Mouse (Mus musculus) c-Kit-negative CD71-positive TER-119-positive erythroid progenitor cells, embryonic 14.5 days (primary cell): ENCODE results near the gene Dgki.

Source experiments
- DNase-seq: peaks from one replicate; pipeline ENCODE4 v3.0.0-alpha.2; 2013; ENCODE audit warnings: low read depth, low spot score

Gene Dgki

GRCm38 (mm10) chr6:37242100-37242768 is 57.8 kb downstream of the Dgki start:
- no peak for DNase-seq

GRCm38 (mm10) chr6:37241434-37241833 is 58.5 kb downstream of the Dgki start:
- DNase-seq, result no peak

DNA sequence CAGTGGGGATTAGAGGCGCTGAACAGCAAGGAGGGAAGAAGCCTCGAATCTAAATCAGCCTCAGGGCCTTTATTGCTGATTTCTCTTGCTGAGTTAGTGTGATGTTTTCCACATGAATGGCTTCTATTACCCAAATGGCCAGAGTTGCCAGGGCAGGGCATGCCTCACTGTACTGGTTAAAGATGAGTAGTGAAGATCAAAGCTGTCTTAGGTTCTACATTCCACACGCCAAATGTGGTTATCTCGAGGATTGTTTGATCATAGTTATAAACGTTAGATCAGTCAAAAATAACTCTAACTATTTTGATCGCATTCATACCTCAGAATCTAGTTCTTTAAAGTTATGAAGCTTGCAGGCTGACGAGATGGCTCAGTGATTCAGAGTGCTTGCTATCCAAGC is 59.8 kb downstream of the Dgki start:
- no peak for DNase-seq

GRCm38 (mm10) chr6:37236893-37237292 is 63.1 kb downstream of the Dgki start:
- no peak for DNase-seq

GRCm38 (mm10) chr6:37231148-37231547 is 68.8 kb downstream of the Dgki start:
- DNase-seq, result no peak

GRCm38 (mm10) chr6:37222947-37223510 is 77.0 kb downstream of the Dgki start:
- DNase-seq, result no peak

DNA sequence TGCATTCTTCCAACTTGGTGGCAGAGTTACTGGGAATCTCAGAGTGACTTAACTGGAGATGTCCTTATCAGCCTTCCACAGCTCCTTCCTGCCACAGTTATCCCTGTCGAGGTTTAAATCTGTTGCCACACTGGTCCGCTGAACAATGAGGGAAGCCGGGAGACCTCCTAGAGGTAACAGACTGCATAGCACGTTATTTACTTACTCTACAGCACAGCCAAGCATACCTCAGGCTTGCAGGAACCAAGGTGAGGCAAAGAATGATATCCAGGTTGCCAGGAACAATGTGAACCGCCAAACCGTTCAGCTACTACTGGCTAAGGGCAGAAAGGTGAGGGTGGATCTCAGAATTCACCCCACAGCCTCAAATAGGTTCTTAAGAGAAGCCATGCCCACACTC is 78.0 kb downstream of the Dgki start:
- no peak for DNase-seq

DNA sequence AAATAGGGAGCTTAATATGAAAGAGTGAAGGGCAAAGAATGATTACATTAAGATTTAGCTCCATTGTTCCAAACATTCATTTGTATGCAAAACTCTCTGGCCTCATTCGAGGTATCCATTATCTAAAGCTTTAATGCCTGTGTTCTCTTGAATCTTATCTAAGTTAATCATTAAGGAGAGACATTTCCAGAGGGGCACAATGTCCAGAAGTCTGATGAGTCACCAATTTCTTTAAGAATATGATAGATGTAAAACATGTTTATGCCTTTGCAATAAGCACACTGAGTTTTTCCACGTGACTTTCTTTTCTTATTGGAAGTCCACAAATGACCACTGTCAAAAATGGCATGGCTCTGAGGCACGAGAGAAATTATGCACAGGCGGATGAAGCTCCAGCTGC is 80.9 kb downstream of the Dgki start:
- DNase-seq, result no peak

- DNase-seq, result no peak
Observed at GRCm38 (mm10) chr6:37216342-37216763, 83.6 kb downstream of the Dgki start.

DNA sequence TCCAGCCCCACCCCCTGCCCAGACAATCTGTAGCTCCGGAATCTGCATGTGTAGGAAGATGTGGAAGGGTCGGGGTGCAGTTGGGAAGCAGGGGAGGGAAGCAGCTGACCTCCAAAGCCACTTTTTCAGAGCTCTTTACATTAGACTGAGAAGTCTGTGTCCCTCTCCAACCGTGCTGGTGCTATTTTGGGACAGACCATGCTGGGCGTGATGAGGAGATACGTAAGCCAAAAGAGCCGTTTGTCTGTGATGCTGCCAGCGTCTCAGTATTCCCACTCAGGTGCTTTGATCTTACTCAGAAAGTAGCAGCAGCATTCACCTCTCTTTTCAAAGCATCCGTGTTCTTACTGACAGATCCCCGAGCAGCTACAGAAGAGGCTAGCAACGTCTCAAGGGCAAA is 84.3 kb downstream of the Dgki start:
- DNase-seq, result no peak

- no peak for DNase-seq
Observed at GRCm38 (mm10) chr6:37212930-37213329, 87.1 kb downstream of the Dgki start.

GRCm38 (mm10) chr6:37211545-37212247 is 88.3 kb downstream of the Dgki start:
- no peak for DNase-seq

- DNase-seq, result no peak
Observed at GRCm38 (mm10) chr6:37202901-37203300, 97.1 kb downstream of the Dgki start.

DNA sequence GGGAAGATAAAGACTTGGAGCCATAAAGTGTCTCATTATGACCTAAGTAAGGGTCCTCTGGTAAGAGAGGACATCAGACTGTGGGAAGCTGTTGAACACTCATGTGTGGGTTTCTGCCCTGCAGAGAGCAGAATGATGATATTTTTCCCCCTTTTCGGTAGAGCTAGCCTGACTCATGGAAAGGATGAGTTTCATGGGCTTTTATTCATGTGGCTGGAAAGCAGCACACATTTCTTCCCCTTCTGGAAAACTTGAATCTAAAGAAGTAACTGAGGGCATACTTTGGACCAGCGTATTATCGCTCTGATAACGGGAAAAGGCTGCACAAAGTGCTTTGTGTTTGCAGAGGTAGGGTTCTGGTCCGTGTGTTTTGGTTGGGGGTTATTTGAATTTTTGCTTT is 99.1 kb downstream of the Dgki start:
- DNase-seq, result no peak

- no peak for DNase-seq
Observed at GRCm38 (mm10) chr6:37199502-37199901, 100.5 kb downstream of the Dgki start.

DNA sequence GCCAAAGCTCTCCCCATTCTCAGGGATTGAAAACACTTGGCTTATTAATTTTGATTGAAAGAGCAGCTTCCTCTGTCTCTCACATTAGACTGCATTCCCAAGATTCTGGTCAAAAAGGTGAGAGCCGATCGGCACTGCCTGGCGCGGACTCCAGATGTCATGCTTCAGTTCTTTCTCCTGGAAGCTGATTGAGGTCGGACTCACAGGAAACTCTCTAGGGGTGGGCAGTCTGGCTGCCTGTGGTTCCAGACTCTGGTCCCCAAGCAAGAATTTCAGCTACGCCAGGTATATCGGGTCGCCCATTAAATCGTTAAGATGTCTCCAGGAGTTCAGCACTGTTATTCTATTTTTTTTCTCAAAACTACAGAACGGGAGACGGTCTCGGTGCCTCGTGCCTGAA is 102.2 kb downstream of the Dgki start:
- no peak for DNase-seq

DNA sequence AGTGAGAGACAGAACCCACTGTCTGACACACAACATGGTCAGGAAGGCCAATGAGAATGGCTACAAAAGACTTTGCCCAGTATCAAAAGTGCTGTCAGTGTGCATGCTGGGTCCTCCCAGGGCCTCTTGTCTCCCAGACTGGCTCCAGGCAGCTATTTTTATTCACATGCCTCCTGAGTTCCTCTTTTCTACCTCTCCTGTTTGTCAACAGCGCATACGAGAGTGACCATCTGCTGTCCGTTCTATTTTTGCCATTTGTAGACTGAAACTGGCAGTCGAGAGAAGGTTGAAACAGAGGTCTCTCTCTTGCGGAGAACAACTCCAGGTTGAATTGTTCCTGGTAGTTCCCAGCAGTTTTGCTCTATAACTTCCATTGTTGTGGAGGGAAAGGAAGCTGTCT is 103.1 kb downstream of the Dgki start:
- DNase-seq, result no peak

DNA sequence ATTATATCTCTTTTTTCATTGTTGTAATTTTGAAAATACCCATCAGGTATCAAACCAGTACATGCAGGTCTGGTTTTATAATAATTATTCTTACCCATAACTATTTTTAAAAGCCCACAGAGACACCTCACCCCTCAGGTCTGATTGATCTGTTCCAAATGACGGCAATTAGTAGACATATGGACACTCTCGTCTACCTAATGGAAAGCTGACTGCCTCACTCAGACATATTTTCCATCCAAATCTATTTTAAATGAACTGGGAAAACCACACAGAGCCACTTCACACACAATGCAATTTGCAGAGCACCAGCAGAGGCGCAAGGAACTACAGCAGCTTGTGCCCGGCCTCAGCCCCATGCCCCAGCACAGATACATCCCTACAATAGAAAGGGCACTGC is 104.2 kb downstream of the Dgki start:
- DNase-seq, result no peak

- no peak for DNase-seq
Observed at GRCm38 (mm10) chr6:37181961-37182360, 118.0 kb downstream of the Dgki start.

- no peak for DNase-seq
Observed at GRCm38 (mm10) chr6:37171149-37171832, 128.7 kb downstream of the Dgki start.

GRCm38 (mm10) chr6:37158880-37159279 is 141.1 kb downstream of the Dgki start:
- DNase-seq, result no peak

- no peak for DNase-seq
Observed at GRCm38 (mm10) chr6:37154051-37154450, 145.9 kb downstream of the Dgki start.

GRCm38 (mm10) chr6:37150483-37150882 is 149.5 kb downstream of the Dgki start:
- no peak for DNase-seq
